Mouse (Mus musculus) liver, embryonic 11.5 days (tissue): ENCODE measurements at regions not wholly inside any gene's neighbourhood (a gene's known extent, or its start where the extent isn't known, plus 50 kb on each side); places are given as distances from the start of the nearest gene placed in this dataset.

Experiments
- ATAC-seq: fragments of 200-750 bp; cut with Nextera tagmentation; replicated peaks from 2 replicates; pipeline ENCODE4 v1.8.0; 2017; ENCODE audit warnings: moderate number of reproducible peaks, mild to moderate bottlenecking, moderate TSS enrichment, moderate library complexity; ENCODE audit not compliant: low FRiP score
- DNase-seq: peaks from one replicate; pipeline ENCODE4 v3.0.0-alpha.2; 2017; ENCODE audit warnings: low spot score
- H3K27ac ChIP-seq: fragments of 300-500 bp; sonication (generic); 2 replicates; pipeline ENCODE4 v1.5.1; 2014; ENCODE audit warnings: mild to moderate bottlenecking, low read depth, low read length, control low read depth
- H3K27me3 ChIP-seq: fragments of 300-500 bp; sonication (generic); replicated peaks from 2 replicates; pipeline ENCODE4 v1.6.1; 2014; ENCODE audit warnings: low read length, mixed read lengths; ENCODE audit not compliant: control insufficient read depth, insufficient read depth
- H3K36me3 ChIP-seq: fragments of 300-500 bp; sonication (generic); 2 replicates; pipeline ENCODE4 v1.6.1; 2014; ENCODE audit warnings: mild to moderate bottlenecking, low read length, moderate library complexity, mixed read lengths; ENCODE audit not compliant: control insufficient read depth, insufficient read depth
- H3K4me1 ChIP-seq: fragments of 300-500 bp; sonication (generic); replicated peaks from 2 replicates; pipeline ENCODE4 v1.6.1; 2014; ENCODE audit warnings: low read length, mixed read lengths; ENCODE audit not compliant: control insufficient read depth, insufficient read depth
- H3K4me2 ChIP-seq: fragments of 300-500 bp; sonication (generic); 2 replicates; pipeline ENCODE4 v1.6.1; 2014; ENCODE audit warnings: mild to moderate bottlenecking, control low read depth, moderate library complexity
- H3K4me3 ChIP-seq: fragments of 300-500 bp; sonication (generic); 2 replicates; pipeline ENCODE4 v1.5.1; 2014; ENCODE audit warnings: low read depth, low read length, control low read depth
- H3K9ac ChIP-seq: fragments of 300-500 bp; sonication (generic); 2 replicates; pipeline ENCODE4 v1.6.1; 2014; ENCODE audit warnings: low read depth, low read length, control low read depth
- H3K9me3 ChIP-seq: fragments of 300-500 bp; sonication (generic); 2 replicates; pipeline ENCODE4 v1.6.1; 2016; ENCODE audit warnings: low read length, inconsistent platforms, mixed read lengths; ENCODE audit not compliant: control insufficient read depth
- WGBS: fragments of 180-500 bp; shearing (Covaris S2); extraction: QIAGEN DNeasy Blood & Tissue Kit; methylation state at CpG from one replicate; pipeline ENCODE4 v1.1.7; 2014; 5-methylcytosine and 5-hydroxymethylcytosine counted together

- no peak overlapping the region for H3K27ac ChIP-seq
- H3K4me3 ChIP-seq = no peak overlapping the region
- ATAC-seq (no peak), DNase-seq (no peak)
- H3K9ac ChIP-seq = no peak overlapping the region
- H3K27me3 ChIP-seq = no peaks in the 10 kb centered on the region
- 83% methylated on average over 5 of the region's 5 CpGs for WGBS
- no peaks in the 10 kb centered on the region for H3K36me3 ChIP-seq
- H3K9me3 ChIP-seq = 0 out of 2 replicates have a peak, but pooled peaks cover 3% of the 10 kb centered on the region
- no peaks in the 10 kb centered on the region for H3K4me1 ChIP-seq
- H3K4me2 ChIP-seq = no peak overlapping the region
Observed at GRCm38 (mm10) chr2:72747299-72747698, 232.9 kb downstream of the Sp3 start.

GRCm38 (mm10) chr2:72749495-72749894, 230.8 kb downstream of the Sp3 start:
- 0 out of 2 replicates have a peak, but pooled peaks cover 2% of the 10 kb centered on the region for H3K4me1 ChIP-seq
- H3K27me3 ChIP-seq = no peaks in the 10 kb centered on the region
- no peaks in the 10 kb centered on the region for H3K36me3 ChIP-seq
- no peak for DNase-seq
- no peak for ATAC-seq
- H3K4me2 ChIP-seq = no peak overlapping the region
- 97% methylated on average over 1 of the region's 1 CpGs for whole genome bisulfite sequencing
- H3K4me3 ChIP-seq = no peak overlapping the region
- no peak overlapping the region for H3K9ac ChIP-seq
- no peak overlapping the region for H3K27ac ChIP-seq
- 0 out of 2 replicates have a peak, but pooled peaks cover 3% of the 10 kb centered on the region for H3K9me3 ChIP-seq

DNA sequence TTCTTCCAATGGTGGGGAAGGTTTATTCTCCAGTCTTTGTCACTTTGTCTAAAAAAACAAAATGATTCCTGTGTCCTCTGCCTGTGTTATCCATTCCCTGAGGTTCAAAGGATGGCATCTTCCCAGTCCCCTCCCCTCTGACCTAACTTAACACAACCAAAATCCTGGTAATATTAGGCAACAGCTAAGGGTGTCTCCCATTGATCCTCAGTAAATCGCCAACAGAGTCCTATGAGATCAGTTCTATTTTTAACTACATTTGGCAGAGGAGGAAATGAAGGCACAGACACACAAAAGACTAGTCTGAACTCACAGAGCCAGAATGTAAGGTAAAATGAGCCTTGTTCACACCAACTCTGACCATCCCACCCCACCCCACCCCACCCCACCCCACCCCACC, 228.8 kb downstream of the Sp3 start:
- Histone ChIP-seq H3K4me3 (no peak overlapping the region), H3K27me3 (no peaks in the 10 kb centered on the region), H3K4me2 (no peak overlapping the region), H3K27ac (no peak overlapping the region), H3K4me1 (0 out of 2 replicates have a peak, but pooled peaks cover 2% of the 10 kb centered on the region), H3K9me3 (0 out of 2 replicates have a peak, but pooled peaks cover 3% of the 10 kb centered on the region), H3K9ac (no peak overlapping the region), H3K36me3 (no peaks in the 10 kb centered on the region)
- WGBS = 45% methylated on average over 1 of the region's 1 CpGs
- no peak for ATAC-seq
- DNase-seq = peak; percentile 9

- 51% methylated on average over 4 of the region's 4 CpGs for WGBS
- no peak overlapping the region for H3K4me2 ChIP-seq
- no peaks in the 10 kb centered on the region for H3K27me3 ChIP-seq
- H3K4me3 ChIP-seq = no peak overlapping the region
- peak; percentile 31 for DNase-seq
- no peak for ATAC-seq
- H3K27ac ChIP-seq = no peak overlapping the region
- H3K9me3 ChIP-seq = 0 out of 2 replicates have a peak, but pooled peaks cover 3% of the 10 kb centered on the region
- no peaks in the 10 kb centered on the region for H3K36me3 ChIP-seq
- no peak overlapping the region for H3K9ac ChIP-seq
- 0 out of 2 replicates have a peak, but pooled peaks cover 2% of the 10 kb centered on the region for H3K4me1 ChIP-seq
Observed at GRCm38 (mm10) chr2:72752624-72753176, 227.5 kb downstream of the Sp3 start.

DNA sequence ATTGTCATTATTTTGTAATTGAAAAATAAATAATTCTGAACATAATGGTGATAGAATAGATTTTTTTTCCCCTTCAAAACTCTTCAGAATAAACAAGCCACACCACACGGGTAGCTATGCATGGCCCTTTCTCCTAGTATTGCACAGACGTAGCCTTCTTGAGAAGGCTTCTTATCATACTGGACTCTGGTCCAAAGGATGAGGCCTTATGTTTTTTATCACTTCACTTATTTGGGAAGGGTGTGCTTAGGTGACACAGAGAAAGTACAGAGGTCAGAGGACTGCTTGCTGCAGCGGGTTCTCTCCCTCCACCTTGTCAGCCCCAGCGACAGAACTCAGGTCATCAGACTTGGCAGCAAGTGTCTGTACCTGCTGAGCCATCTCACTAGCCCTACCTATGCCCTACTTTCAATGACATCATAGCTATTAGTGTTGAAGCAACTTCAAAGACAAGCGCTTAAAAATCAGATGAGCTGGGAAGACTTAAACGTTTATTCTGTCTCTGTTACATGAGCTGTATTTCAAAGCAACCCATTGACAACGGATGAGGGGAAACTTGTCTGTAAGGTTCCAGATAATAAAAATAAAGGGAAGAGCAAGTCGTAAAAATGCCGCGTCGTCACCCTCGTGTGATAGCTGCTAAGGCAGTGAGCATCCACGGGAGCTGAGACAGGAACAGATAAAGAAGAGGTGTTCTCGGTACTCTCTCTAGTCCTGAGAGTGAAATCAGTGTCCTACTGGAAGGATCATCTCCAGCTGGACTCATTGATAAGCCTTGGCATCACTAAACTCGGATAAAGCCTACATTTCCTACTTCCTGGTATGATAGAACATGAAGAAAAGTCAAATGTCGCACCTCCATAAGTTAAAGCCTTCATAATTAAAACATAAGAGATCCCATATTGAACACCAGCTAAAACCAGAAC, 226.2 kb downstream of the Sp3 start:
- Histone ChIP-seq H3K4me2 (no peak overlapping the region), H3K36me3 (no peaks in the 10 kb centered on the region), H3K27me3 (no peaks in the 10 kb centered on the region), H3K9ac (no peak overlapping the region), H3K4me1 (0 out of 2 replicates have a peak, but pooled peaks cover 2% of the 10 kb centered on the region), H3K9me3 (0 out of 2 replicates have a peak, but pooled peaks cover 3% of the 10 kb centered on the region), H3K27ac (no peak overlapping the region), H3K4me3 (no peak overlapping the region)
- 66% methylated on average over 16 of the region's 16 CpGs for WGBS
- ATAC-seq (no peak), DNase-seq (no peak)

DNA sequence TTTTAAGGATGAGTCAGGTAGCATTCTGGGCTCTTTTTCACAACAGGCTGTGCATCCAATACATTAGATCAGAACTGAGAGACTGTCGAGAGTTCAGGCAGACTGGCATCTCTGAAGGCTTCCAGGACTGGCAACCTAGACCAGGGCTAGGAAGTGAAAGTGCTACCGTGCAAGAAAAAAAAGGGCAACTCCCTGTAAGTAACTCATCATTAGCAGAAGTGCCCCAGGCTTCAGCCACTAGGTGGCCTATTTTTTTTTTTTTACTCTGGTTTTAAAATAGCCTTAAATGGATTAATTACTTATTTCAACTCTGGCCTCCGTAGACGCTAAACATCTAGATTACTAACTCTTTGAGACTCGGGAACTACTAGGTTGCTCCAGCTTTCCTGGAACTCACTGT, 216.8 kb downstream of the Sp3 start:
- 71% methylated on average over 5 of the region's 5 CpGs for WGBS
- Histone ChIP-seq H3K4me1 (no peaks in the 10 kb centered on the region), H3K27ac (no peak overlapping the region), H3K9me3 (no peaks in the 10 kb centered on the region), H3K4me2 (no peak overlapping the region), H3K4me3 (no peak overlapping the region), H3K36me3 (no peaks in the 10 kb centered on the region), H3K9ac (no peak overlapping the region), H3K27me3 (no peaks in the 10 kb centered on the region)
- DNase-seq (no peak), ATAC-seq (no peak)

DNA sequence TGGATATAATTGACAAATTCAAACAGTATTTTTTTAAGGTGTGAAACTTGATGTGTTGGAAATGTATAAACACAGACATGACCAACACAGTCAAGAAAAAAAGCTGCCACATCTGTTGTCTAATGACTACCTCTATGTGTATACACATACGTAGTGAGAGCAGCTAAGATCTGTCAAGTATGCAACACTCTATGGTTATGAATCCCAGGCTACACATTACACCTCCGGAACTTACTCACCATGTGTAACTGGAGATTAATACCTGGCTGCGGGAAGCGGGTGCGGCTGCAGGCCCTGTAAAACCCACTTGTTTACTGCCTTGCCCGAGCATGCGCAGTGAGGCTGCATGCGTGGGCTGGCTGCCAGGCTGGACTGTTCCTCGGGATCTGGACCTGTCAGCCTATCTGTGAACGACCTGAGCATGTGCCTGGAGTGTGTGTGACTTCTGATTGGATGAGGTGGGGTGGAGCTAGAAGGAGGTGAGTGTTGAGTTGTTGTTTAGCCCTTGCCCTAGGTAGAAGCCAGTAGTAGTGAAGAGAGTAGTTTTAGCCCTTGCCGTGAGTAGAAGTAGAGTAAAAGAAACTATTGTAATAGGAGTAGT, 211.1 kb downstream of the Sp3 start:
- Histone ChIP-seq H3K9me3 (no peaks in the 10 kb centered on the region), H3K4me3 (no peak overlapping the region), H3K4me1 (no peaks in the 10 kb centered on the region), H3K27me3 (no peaks in the 10 kb centered on the region), H3K36me3 (no peaks in the 10 kb centered on the region), H3K9ac (no peak overlapping the region), H3K27ac (no peak overlapping the region), H3K4me2 (no peak overlapping the region)
- WGBS = 80% methylated on average over 11 of the region's 11 CpGs
- no peak for ATAC-seq
- DNase-seq = no peak

GRCm38 (mm10) chr2:72773401-72773800, 206.8 kb downstream of the Sp3 start:
- Histone ChIP-seq H3K9me3 (no peaks in the 10 kb centered on the region), H3K4me3 (no peak overlapping the region), H3K27ac (no peak overlapping the region), H3K9ac (no peak overlapping the region), H3K27me3 (no peaks in the 10 kb centered on the region), H3K36me3 (no peaks in the 10 kb centered on the region), H3K4me1 (no peaks in the 10 kb centered on the region), H3K4me2 (no peak overlapping the region)
- ATAC-seq (no peak), DNase-seq (no peak)
- 82% methylated on average over 4 of the region's 4 CpGs for WGBS
